Mouse (Mus musculus): ENCODE measurements around the gene Olfr692.

Gene Olfr692

GRCm38 (mm10) chr7:105404268-105404667, 36.2 kb downstream of the Olfr692 start, which contains the start of gene Cnga4:
Gene Cnga4 (plus strand): TSS chr7:105404568.
- DNase-seq (ENCODE audit: low spot score in 2 of 2) = no peak

- DNase-seq (ENCODE audit: low spot score in 2 of 2) = no peak
Measured at GRCm38 (mm10) chr7:105406322-105406721, 38.3 kb downstream of the Olfr692 start.

GRCm38 (mm10) chr7:105411874-105412632, 44.0 kb downstream of the Olfr692 start:
- peak; percentile 63 to 82 for DNase-seq (ENCODE audit: low spot score in 2 of 2)

- no peak for DNase-seq (ENCODE audit: low spot score in 2 of 2)
Measured at GRCm38 (mm10) chr7:105414385-105414784, 46.4 kb downstream of the Olfr692 start.

GRCm38 (mm10) chr7:105416529-105416928, 48.5 kb downstream of the Olfr692 start:
- DNase-seq (ENCODE audit: low spot score in 2 of 2) = no peak

GRCm38 (mm10) chr7:105418106-105418505, 50.1 kb downstream of the Olfr692 start:
- DNase-seq (ENCODE audit: low spot score in 2 of 2) = no peak
